Mouse (Mus musculus): ENCODE measurements around the gene Macf1. TPM values are rescaled to one million over a fixed set of nuclear protein-coding genes. Genes with fewer than 3 reads are reported as not detected.
A peak's percentile ranks its signal among the peaks of the same experiment; 100 is the strongest.
"Not testable (repeated sequence)": the region's sequence is repeated elsewhere in the genome, so short reads cannot be mapped to it uniquely, and the experiment has no call there.

Macf1 gene
- total RNA-seq, 2 experiments from 2014 or later, result 49.0 to 55.4 TPM

- DNase-seq (ENCODE audit: low spot score), result peak; percentile 30
Observed at GRCm38 (mm10) chr4:123677060-123677804, 6.9 kb downstream of the Macf1 start.

GRCm38 (mm10) chr4:123670598-123670997 lies 13.6 kb downstream of the Macf1 start:
- no peak for DNase-seq (ENCODE audit: low spot score)

- DNase-seq (ENCODE audit: low spot score), result no peak
Observed at GRCm38 (mm10) chr4:123669696-123670095, 14.5 kb downstream of the Macf1 start.

- DNase-seq (ENCODE audit: low spot score), result peak; percentile 86
Observed at GRCm38 (mm10) chr4:123667260-123667867, 16.8 kb downstream of the Macf1 start.

- DNase-seq (ENCODE audit: low spot score), result no peak
Observed at GRCm38 (mm10) chr4:123666517-123666916, 17.6 kb downstream of the Macf1 start.

GRCm38 (mm10) chr4:123665681-123666278 lies 18.4 kb downstream of the Macf1 start:
- no peak for DNase-seq (ENCODE audit: low spot score)

- DNase-seq (ENCODE audit: low spot score), result no peak
Observed at GRCm38 (mm10) chr4:123664951-123665661, 19.1 kb downstream of the Macf1 start.

- peak; percentile 68 for DNase-seq (ENCODE audit: low spot score)
Observed at GRCm38 (mm10) chr4:123664021-123664950, 19.9 kb downstream of the Macf1 start.

GRCm38 (mm10) chr4:123663688-123663965 lies 20.5 kb downstream of the Macf1 start:
- DNase-seq (ENCODE audit: low spot score), result no peak

- no peak for DNase-seq (ENCODE audit: low spot score)
Observed at GRCm38 (mm10) chr4:123662914-123663687, 21.1 kb downstream of the Macf1 start.

GRCm38 (mm10) chr4:123658175-123658574 lies 26.0 kb downstream of the Macf1 start:
- DNase-seq (ENCODE audit: low spot score), result no peak

GRCm38 (mm10) chr4:123655245-123655644 lies 28.9 kb downstream of the Macf1 start:
- no peak for DNase-seq (ENCODE audit: low spot score)

GRCm38 (mm10) chr4:123654566-123654965 lies 29.6 kb downstream of the Macf1 start:
- no peak for DNase-seq (ENCODE audit: low spot score)

- DNase-seq (ENCODE audit: low spot score), result not testable (repeated sequence)
Observed at GRCm38 (mm10) chr4:123653446-123653845, 30.7 kb downstream of the Macf1 start.

GRCm38 (mm10) chr4:123652130-123652529 lies 32.0 kb downstream of the Macf1 start:
- no peak for DNase-seq (ENCODE audit: low spot score)

- DNase-seq (ENCODE audit: low spot score), result no peak
Observed at GRCm38 (mm10) chr4:123649131-123649530, 35.0 kb downstream of the Macf1 start.

GRCm38 (mm10) chr4:123647668-123648067 lies 36.5 kb downstream of the Macf1 start:
- no peak for DNase-seq (ENCODE audit: low spot score)

GRCm38 (mm10) chr4:123647109-123647508 lies 37.1 kb downstream of the Macf1 start:
- DNase-seq (ENCODE audit: low spot score), result no peak

- DNase-seq (ENCODE audit: low spot score), result no peak
Observed at GRCm38 (mm10) chr4:123645246-123645845, 38.8 kb downstream of the Macf1 start.

GRCm38 (mm10) chr4:123643561-123643960 lies 40.6 kb downstream of the Macf1 start:
- DNase-seq (ENCODE audit: low spot score), result no peak

Measured in gastrocnemius, adult 18-20 months (tissue).